Mouse (Mus musculus) thymus, adult 2 months (tissue): ENCODE measurements around the gene Gm10188. TPM values are rescaled to one million over a fixed set of nuclear protein-coding genes. Genes with fewer than 3 reads are reported as not detected.

Source experiments
- DNase-seq: peaks from one replicate; pipeline ENCODE4 v3.0.0; 2021
- H3K27ac ChIP-seq: fragments of 200-500 bp; 2 replicates; pipeline ENCODE4 v1.5.1; 2012; ENCODE audit warnings: low read length, control low read depth; ENCODE audit not compliant: control insufficient read depth, insufficient read depth
- H3K27me3 ChIP-seq: fragments of 200-500 bp; 2 replicates; pipeline ENCODE4 v1.6.1; 2012; ENCODE audit warnings: mild to moderate bottlenecking, low read length, moderate library complexity, mixed read lengths; ENCODE audit not compliant: control insufficient read depth, insufficient read depth
- H3K36me3 ChIP-seq: fragments of 200-500 bp; 2 replicates; pipeline ENCODE4 v1.6.1; 2012; ENCODE audit warnings: mild to moderate bottlenecking, low read length, moderate library complexity; ENCODE audit not compliant: control insufficient read depth, insufficient read depth
- H3K4me1 ChIP-seq: fragments of 200-500 bp; replicated peaks from 2 replicates; pipeline ENCODE4 v1.6.1; 2012; ENCODE audit warnings: low read length; ENCODE audit not compliant: control insufficient read depth, insufficient read depth
- H3K4me3 ChIP-seq: fragments of 200-500 bp; 2 replicates; pipeline ENCODE4 v1.5.1; 2012; ENCODE audit warnings: mild to moderate bottlenecking, low read length, control low read depth, moderate library complexity; ENCODE audit not compliant: control insufficient read depth, insufficient read depth
- CTCF ChIP-seq: fragments of 200-500 bp; IDR thresholded peaks from 2 replicates; pipeline ENCODE4 v1.5.1; 2012; ENCODE audit warnings: mild to moderate bottlenecking, control low read depth, low read length, moderate library complexity, borderline replicate concordance; ENCODE audit not compliant: control insufficient read depth, poor library complexity, insufficient read depth; ENCODE audit errors: extremely low read depth
- POLR2A ChIP-seq: fragments of 200-500 bp; IDR thresholded peaks from 2 replicates; pipeline ENCODE4 v1.6.1; 2012; ENCODE audit warnings: mild to moderate bottlenecking, low read length, control low read depth, moderate library complexity; ENCODE audit not compliant: control insufficient read depth, poor library complexity, insufficient read depth; ENCODE audit errors: extremely low read depth
- WGBS: fragments of 180-500 bp; shearing (Covaris S2); methylation state at CpG from one replicate; pipeline ENCODE4 v1.1.7; 2018; 5-methylcytosine and 5-hydroxymethylcytosine counted together
- polyA plus RNA-seq: library from polyadenylated mRNA; depleted of rRNA; stranded (reverse); fragments of >200 nt; gene quantifications from 2 replicates; pipeline ENCODE4 v1.2.3, GENCODE M21; 2012; rRNA removed

The Gm10188 gene
- polyA plus RNA-seq, 1 experiment, result not detected

DNA sequence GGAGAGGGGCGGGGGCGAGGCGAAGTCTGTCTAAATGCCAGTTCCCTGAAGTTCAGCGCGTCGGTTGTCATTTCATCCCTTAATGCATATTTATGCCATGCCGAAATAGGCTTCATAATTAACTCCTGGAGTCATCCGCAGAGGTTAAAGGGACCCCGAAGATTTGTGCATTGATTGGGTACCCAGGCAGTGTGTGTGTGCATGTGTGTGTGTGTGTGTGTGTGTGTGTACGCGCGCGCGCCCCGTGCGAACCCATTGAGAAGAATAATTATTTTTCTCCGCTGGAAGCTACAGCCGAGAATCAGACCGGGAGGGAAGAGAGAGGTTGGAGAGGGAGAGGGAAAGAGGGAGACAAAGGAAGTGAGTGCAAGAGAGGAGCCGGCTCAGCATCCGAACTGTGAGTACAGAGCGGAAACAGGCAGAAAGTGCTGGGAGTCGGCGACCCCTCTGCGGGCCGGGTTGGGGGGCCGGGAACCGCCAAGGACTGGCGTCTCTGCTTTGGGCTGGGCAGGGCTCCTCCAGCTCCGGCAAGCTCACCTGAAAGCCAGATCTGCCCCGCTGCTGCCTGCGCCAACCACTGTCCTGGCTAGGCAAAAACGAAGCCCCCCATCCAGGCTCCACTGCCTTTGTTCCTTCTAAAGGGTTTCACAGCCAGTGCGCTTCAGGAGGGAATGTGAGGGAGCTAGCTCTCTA lies 38.3 kb downstream of the Gm10188 start, which contains the start of the genes Lemd1 and AC124108.1:
Gene Lemd1, plus strand, starts transcription at position 339 of the 693 bp plus-strand sequence.
Gene AC124108.1, plus strand, starts transcription at position 365 of the 693 bp plus-strand sequence.
- no peak within 1 kb of the TSS for H3K4me3 ChIP-seq
- DNase-seq, result no peak
- peaks cover 14% of the 10 kb centered on the region; the same call in 1 of the 2 replicates for H3K27me3 ChIP-seq
- peaks cover 3% of the 10 kb centered on the region; the same call in 1 of the 2 replicates for H3K4me1 ChIP-seq
- no peak for TF ChIP-seq POLR2A
- no peak for TF ChIP-seq CTCF
- 7% methylated on average over 34 of the region's 34 CpGs for WGBS
- H3K36me3 ChIP-seq, result no peaks in the 10 kb centered on the region
- H3K27ac ChIP-seq, result no peak within 1 kb of the TSS

DNA sequence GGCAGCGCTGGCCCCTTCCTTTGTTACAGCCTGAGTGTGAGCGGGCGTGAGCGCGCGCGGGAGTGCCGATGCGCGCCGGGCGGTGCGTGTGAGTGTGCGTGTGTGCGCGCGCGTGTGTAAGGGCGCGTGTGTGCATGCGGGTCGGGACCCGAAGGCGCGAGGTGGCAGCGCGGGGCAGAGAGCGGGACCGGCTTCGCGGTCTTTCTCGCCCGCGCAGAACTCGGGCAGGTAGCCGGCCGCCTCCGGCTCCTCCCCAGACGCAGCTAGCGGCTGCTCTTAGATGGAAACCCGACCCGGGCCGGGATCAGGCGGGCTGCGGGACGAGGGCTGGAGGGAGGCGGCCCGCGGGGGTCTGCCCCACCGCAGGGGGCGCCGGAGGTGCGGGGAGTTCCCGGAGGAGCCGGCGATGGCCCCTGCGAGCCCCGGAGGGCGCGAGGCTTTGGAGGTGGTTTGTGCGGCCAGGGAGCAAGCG lies 38.9 kb downstream of the Gm10188 start:
- no peak for TF ChIP-seq POLR2A
- no peak for TF ChIP-seq CTCF
- Histone ChIP-seq H3K27ac (no peak overlapping the region), H3K4me3 (no peak overlapping the region), H3K36me3 (no peaks in the 10 kb centered on the region), H3K27me3 (peaks cover 14% of the 10 kb centered on the region; the same call in 1 of the 2 replicates), H3K4me1 (peaks cover 3% of the 10 kb centered on the region; the same call in 1 of the 2 replicates)
- WGBS, result 1% methylated on average over 62 of the region's 62 CpGs
- DNase-seq, result no peak

DNA sequence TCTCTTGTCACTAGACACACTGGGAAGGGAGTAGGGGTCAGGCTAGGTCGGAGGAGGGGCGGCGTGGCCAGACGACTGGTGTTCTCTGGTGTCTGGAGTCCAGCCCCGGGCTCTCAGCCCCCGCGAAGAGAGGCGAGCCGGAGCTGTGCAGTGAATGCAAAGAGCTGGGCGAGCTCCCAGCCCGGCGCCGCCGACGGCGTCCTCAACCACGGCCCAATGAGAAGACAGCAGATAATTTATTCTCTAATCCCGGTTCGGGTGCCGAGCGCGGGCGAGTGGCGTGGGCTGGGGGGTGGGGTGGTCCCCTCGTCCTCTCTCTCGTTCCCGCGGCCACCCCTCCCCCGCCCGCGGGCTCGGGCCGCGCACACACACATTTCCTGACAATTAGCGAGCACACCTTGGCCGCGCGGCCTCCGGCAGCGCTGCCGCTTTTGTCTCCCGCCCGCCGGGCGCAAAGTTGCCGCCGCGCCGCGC lies 39.5 kb downstream of the Gm10188 start:
- H3K36me3 ChIP-seq, result no peaks in the 10 kb centered on the region
- TF ChIP-seq CTCF (no peak), POLR2A (no peak)
- no peak for DNase-seq
- no peak overlapping the region for H3K27ac ChIP-seq
- no peak overlapping the region for H3K4me3 ChIP-seq
- 3% methylated on average over 50 of the region's 50 CpGs for WGBS
- peaks cover 3% of the 10 kb centered on the region; the same call in 1 of the 2 replicates for H3K4me1 ChIP-seq
- H3K27me3 ChIP-seq, result peaks cover 14% of the 10 kb centered on the region; the same call in 1 of the 2 replicates

DNA sequence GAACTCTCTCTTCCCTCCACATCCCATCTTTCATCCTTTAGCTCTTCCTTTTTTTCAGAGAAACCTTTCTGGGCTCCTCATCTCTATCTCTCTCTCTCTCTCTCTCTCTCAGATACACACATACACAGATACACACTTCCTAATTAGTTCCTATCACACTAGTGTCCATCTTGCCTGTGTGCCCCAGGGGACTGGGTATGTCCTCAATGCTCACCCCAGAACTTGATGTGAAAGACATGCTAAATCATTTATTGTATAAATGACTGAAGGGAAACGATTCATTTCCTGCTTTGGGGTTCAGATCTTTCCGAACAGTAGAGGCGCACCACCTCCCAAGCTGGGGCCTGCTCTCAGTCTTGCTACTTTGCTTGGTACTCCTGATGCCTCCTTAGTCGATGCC lies 40.3 kb downstream of the Gm10188 start:
- Histone ChIP-seq H3K4me1 (peaks cover 3% of the 10 kb centered on the region; the same call in 1 of the 2 replicates), H3K27me3 (peaks cover 14% of the 10 kb centered on the region; the same call in 1 of the 2 replicates), H3K27ac (no peak overlapping the region), H3K4me3 (no peak overlapping the region), H3K36me3 (no peaks in the 10 kb centered on the region)
- WGBS, result 10% methylated on average over 4 of the region's 4 CpGs
- no peak for TF ChIP-seq CTCF
- TF ChIP-seq POLR2A, result no peak
- no peak for DNase-seq

DNA sequence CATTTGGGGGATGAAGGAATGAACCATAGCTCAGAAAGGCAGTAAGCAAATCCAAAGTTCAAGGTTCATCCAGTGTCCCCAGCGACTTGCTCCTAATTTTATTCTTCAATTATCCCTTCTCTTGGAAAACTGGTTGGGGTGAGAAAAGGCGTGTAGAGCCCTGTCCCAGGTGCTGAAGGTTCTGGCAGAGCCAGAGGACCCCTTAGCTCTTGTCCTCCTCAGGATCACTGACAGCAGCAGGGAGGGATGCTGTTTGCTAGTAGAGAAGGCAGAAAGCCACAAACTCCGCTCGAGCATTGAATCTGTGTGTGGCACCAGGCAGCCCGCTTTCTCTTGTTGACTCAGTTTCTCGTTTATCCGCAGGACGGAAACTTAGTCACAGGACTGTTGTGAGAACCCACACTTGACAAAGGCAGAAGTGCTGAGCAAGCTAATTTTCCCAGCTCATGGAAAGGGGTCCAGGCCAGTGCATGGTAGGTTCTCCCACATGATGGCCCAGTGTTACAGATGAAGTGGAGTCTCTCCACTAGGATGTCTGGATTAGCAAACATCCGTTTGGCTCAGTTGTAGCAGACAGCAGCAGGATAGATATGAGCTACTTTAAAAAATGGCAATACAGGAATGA lies 41.0 kb downstream of the Gm10188 start:
- H3K27me3 ChIP-seq, result peaks cover 12% of the 10 kb centered on the region; the same call in 1 of the 2 replicates

DNA sequence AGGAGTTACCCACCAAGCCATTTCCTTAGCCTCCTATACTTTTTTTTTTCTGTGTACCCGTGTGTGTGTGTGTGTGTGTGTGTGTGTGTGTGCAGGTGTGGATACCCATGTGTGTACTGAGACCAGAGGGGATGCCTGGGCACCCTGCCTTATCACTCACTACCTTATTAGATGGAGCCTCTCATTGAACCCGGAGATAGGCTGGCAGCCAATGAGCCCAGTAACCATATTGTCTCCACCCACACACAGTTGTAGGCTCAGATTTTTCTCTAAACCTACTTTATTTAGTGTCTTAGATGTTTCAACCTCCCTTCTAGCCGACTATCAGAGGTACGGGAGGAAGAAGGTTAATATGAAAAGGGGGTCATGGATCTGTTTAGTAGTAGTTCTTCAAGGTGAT lies 43.3 kb downstream of the Gm10188 start:
- 87% methylated on average over 4 of the region's 4 CpGs for WGBS
- DNase-seq, result no peak
- Histone ChIP-seq H3K36me3 (no peaks in the 10 kb centered on the region), H3K4me3 (no peak overlapping the region), H3K27ac (no peak overlapping the region), H3K27me3 (peaks cover 11% of the 10 kb centered on the region; the same call in 1 of the 2 replicates), H3K4me1 (peaks cover 3% of the 10 kb centered on the region; the same call in 1 of the 2 replicates)
- TF ChIP-seq CTCF, result no peak
- no peak for TF ChIP-seq POLR2A

More for the DNA sequence above, 41.0 kb downstream of the Gm10188 start:
- TF ChIP-seq CTCF, result no peak
- WGBS, result 48% methylated on average over 9 of the region's 9 CpGs
- Histone ChIP-seq H3K4me3 (no peak overlapping the region), H3K27ac (no peak overlapping the region), H3K4me1 (peaks cover 3% of the 10 kb centered on the region; the same call in 1 of the 2 replicates), H3K36me3 (no peaks in the 10 kb centered on the region)
- DNase-seq, result no peak

Other genes with a start within 250 kb of the Gm10188 start
- 82.3 and 101 TPM in 2 replicates for gene Elk4, start 222.2 kb downstream of the Gm10188 start, polyA plus RNA-seq
- 5.6 and 5.8 TPM in 2 replicates for gene Mfsd4a, start 161.7 kb downstream of the Gm10188 start, polyA plus RNA-seq
- 7.6 and 8.6 TPM in 2 replicates for gene Cdk18, start 90.1 kb downstream of the Gm10188 start, polyA plus RNA-seq
- gene Lemd1, start 38.3 kb downstream of the Gm10188 start, polyA plus RNA-seq, result not detected in 2 replicates
- 0.03 TPM in 1 of 2 replicates, not detected in the other for gene AC124108.1, start 38.3 kb downstream of the Gm10188 start, polyA plus RNA-seq
- 5.5 and 6.6 TPM in 2 replicates for gene Klhdc8a, start 68.9 kb upstream of the Gm10188 start, polyA plus RNA-seq
- gene Nuak2, start 86.4 kb upstream of the Gm10188 start, polyA plus RNA-seq, result 5.6 and 5.7 TPM in 2 replicates
- gene Tmcc2, start 161.5 kb upstream of the Gm10188 start, polyA plus RNA-seq, result 4.1 and 5.3 TPM in 2 replicates
- 6.3 and 6.8 TPM in 2 replicates for gene Dstyk, start 187.8 kb upstream of the Gm10188 start, polyA plus RNA-seq
- 33.1 TPM in 2 replicates for gene Rbbp5, start 247.6 kb upstream of the Gm10188 start, polyA plus RNA-seq